Mouse (Mus musculus) T-helper 1 cell (primary cell): ENCODE measurements at regions not wholly inside any gene's neighbourhood (a gene's known extent, or its start where the extent isn't known, plus 50 kb on each side); places are given as distances from the start of the nearest gene placed in this dataset.

Experiments used
- in situ Hi-C: fragments of 300-600 bp; cut with MboI, MseI; formaldehyde crosslinking; loops from one replicate; pipeline ENCODE4 v1.15.1; 2025; ENCODE audit warnings: high pct_unique_total_duplicates

GRCm38 (mm10) chr14:47991546-47991945 is 129.1 kb upstream of the Peli2 start:
- in situ Hi-C loops, result no loop called here

GRCm38 (mm10) chr14:47992091-47992490 is 128.5 kb upstream of the Peli2 start:
- in situ Hi-C loops, result no loop called here

- in situ Hi-C loops, result no loop called here
Measured at GRCm38 (mm10) chr14:47992851-47993250, 127.8 kb upstream of the Peli2 start.

- in situ Hi-C loops, result no loop called here
Measured at GRCm38 (mm10) chr14:47998936-47999335, 121.7 kb upstream of the Peli2 start.

- in situ Hi-C loops, result no loop called here
Measured at GRCm38 (mm10) chr14:48005092-48005928, 115.3 kb upstream of the Peli2 start.

- in situ Hi-C loops, result no loop called here
Measured at GRCm38 (mm10) chr14:48005929-48006309, 114.7 kb upstream of the Peli2 start.

- in situ Hi-C loops, result no loop called here
Measured at GRCm38 (mm10) chr14:48012361-48013215, 108.0 kb upstream of the Peli2 start.

- in situ Hi-C loops, result no loop called here
Measured at GRCm38 (mm10) chr14:48013431-48013830, 107.2 kb upstream of the Peli2 start.

GRCm38 (mm10) chr14:48014776-48015175 is 105.8 kb upstream of the Peli2 start:
- in situ Hi-C loops, result no loop called here

GRCm38 (mm10) chr14:48017971-48018370 is 102.7 kb upstream of the Peli2 start:
- in situ Hi-C loops, result no loop called here

- in situ Hi-C loops, result no loop called here
Measured at GRCm38 (mm10) chr14:48019331-48019730, 101.3 kb upstream of the Peli2 start.

GRCm38 (mm10) chr14:48022271-48022670 is 98.4 kb upstream of the Peli2 start:
- in situ Hi-C loops, result no loop called here

- in situ Hi-C loops, result no loop called here
Measured at GRCm38 (mm10) chr14:48024051-48024693, 96.5 kb upstream of the Peli2 start.

GRCm38 (mm10) chr14:48039286-48039790 is 81.3 kb upstream of the Peli2 start:
- in situ Hi-C loops, result no loop called here

GRCm38 (mm10) chr14:48046094-48046493 is 74.5 kb upstream of the Peli2 start:
- in situ Hi-C loops, result no loop called here

GRCm38 (mm10) chr14:48046831-48047230 is 73.8 kb upstream of the Peli2 start:
- in situ Hi-C loops, result no loop called here

GRCm38 (mm10) chr14:48049698-48050459 is 70.7 kb upstream of the Peli2 start:
- in situ Hi-C loops, result no loop called here

- in situ Hi-C loops, result no loop called here
Measured at GRCm38 (mm10) chr14:48050460-48050760, 70.2 kb upstream of the Peli2 start.

GRCm38 (mm10) chr14:48051971-48052370 is 68.7 kb upstream of the Peli2 start:
- in situ Hi-C loops, result no loop called here

- in situ Hi-C loops, result no loop called here
Measured at GRCm38 (mm10) chr14:48052405-48052804, 68.2 kb upstream of the Peli2 start.

- in situ Hi-C loops, result no loop called here
Measured at GRCm38 (mm10) chr14:48053151-48053550, 67.5 kb upstream of the Peli2 start.
